Mouse (Mus musculus): ENCODE measurements around the gene Npas1. TPM values are rescaled to one million over a fixed set of nuclear protein-coding genes. Genes with fewer than 3 reads are reported as not detected.

Gene Npas1
- polyA plus RNA-seq, 1 experiment from 2014 or later, result 0.69 TPM

- peaks cover 9% of the 10 kb centered on the region; the same call in 1 of the 2 replicates for H3K4me1 ChIP-seq
- H3K27me3 ChIP-seq (ENCODE audit: low read depth, poor library complexity, severe bottlenecking), result no peaks in the 10 kb centered on the region
- no peak overlapping the region for H3K4me3 ChIP-seq
- DNase-seq (ENCODE audit: low spot score), result peak; percentile 83
- no peaks in the 10 kb centered on the region for H3K9me3 ChIP-seq (replicated peaks)
- 34% methylated on average over 3 of the region's 3 CpGs for WGBS
- H3K36me3 ChIP-seq, result peaks cover 18% of the 10 kb centered on the region
- H3K27ac ChIP-seq, result no peak overlapping the region
Measured at GRCm38 (mm10) chr7:16491759-16492158, 14.2 kb upstream of the Npas1 start.

GRCm38 (mm10) chr7:16489948-16490347 is 12.4 kb upstream of the Npas1 start:
- H3K36me3 ChIP-seq, result peaks cover under 1% of the 10 kb centered on the region; the same call in 1 of the 2 replicates
- no peaks in the 10 kb centered on the region for H3K9me3 ChIP-seq (replicated peaks)
- peaks cover 9% of the 10 kb centered on the region; the same call in 1 of the 2 replicates for H3K4me1 ChIP-seq
- no peak overlapping the region for H3K4me3 ChIP-seq
- WGBS, result 88% methylated on average over 9 of the region's 9 CpGs
- H3K27me3 ChIP-seq (ENCODE audit: low read depth, poor library complexity, severe bottlenecking), result no peaks in the 10 kb centered on the region
- no peak for DNase-seq (ENCODE audit: low spot score)
- no peak overlapping the region for H3K27ac ChIP-seq

GRCm38 (mm10) chr7:16488816-16489215 is 11.3 kb upstream of the Npas1 start:
- Histone ChIP-seq H3K36me3 (no peaks in the 10 kb centered on the region), H3K4me1 (peaks cover 4% of the 10 kb centered on the region; the same call in 1 of the 2 replicates), H3K9me3 (replicated peaks) (no peaks in the 10 kb centered on the region), H3K4me3 (no peak overlapping the region), H3K27ac (no peak overlapping the region), H3K27me3 (ENCODE audit: low read depth, poor library complexity, severe bottlenecking) (no peaks in the 10 kb centered on the region)
- DNase-seq (ENCODE audit: low spot score), result no peak

GRCm38 (mm10) chr7:16476600-16476989 is 933 bp downstream of the Npas1 start:
- Histone ChIP-seq H3K4me3 (peak overlapping the region; percentile 40), H3K4me1 (peaks cover 31% of the 10 kb centered on the region), H3K36me3 (no peaks in the 10 kb centered on the region), H3K9me3 (replicated peaks) (no peaks in the 10 kb centered on the region), H3K27ac (no peak overlapping the region), H3K27me3 (ENCODE audit: low read depth, poor library complexity, severe bottlenecking) (peaks cover 79% of the 10 kb centered on the region)
- under 1% methylated on average over 34 of the region's 34 CpGs for WGBS
- DNase-seq (ENCODE audit: low spot score), result peak; percentile 53

- 1% methylated on average over 59 of the region's 59 CpGs for whole genome bisulfite sequencing
- DNase-seq (ENCODE audit: low spot score), result no peak
Measured at GRCm38 (mm10) chr7:16475764-16476599, 1.5 kb downstream of the Npas1 start.

GRCm38 (mm10) chr7:16475321-16475720 is 2.2 kb downstream of the Npas1 start:
- no peak for DNase-seq (ENCODE audit: low spot score)
- Histone ChIP-seq H3K27ac (no peak overlapping the region), H3K36me3 (no peaks in the 10 kb centered on the region), H3K4me1 (peaks cover 31% of the 10 kb centered on the region), H3K4me3 (peak overlapping the region; percentile 40), H3K27me3 (ENCODE audit: low read depth, poor library complexity, severe bottlenecking) (peaks cover 91% of the 10 kb centered on the region), H3K9me3 (replicated peaks) (no peaks in the 10 kb centered on the region)
- 5% methylated on average over 23 of the region's 23 CpGs for WGBS

More at GRCm38 (mm10) chr7:16475764-16476599, 1.5 kb downstream of the Npas1 start:
- Histone ChIP-seq H3K4me1 (peaks cover 31% of the 10 kb centered on the region), H3K4me3 (peak overlapping the region; percentile 40), H3K27me3 (ENCODE audit: low read depth, poor library complexity, severe bottlenecking) (peaks cover 85% of the 10 kb centered on the region), H3K27ac (no peak overlapping the region), H3K36me3 (no peaks in the 10 kb centered on the region), H3K9me3 (replicated peaks) (no peaks in the 10 kb centered on the region)

- peak; percentile 56 for DNase-seq (ENCODE audit: low spot score)
- H3K27ac ChIP-seq, result no peak overlapping the region
- no peaks in the 10 kb centered on the region for H3K9me3 ChIP-seq (replicated peaks)
- H3K4me1 ChIP-seq, result peaks cover 31% of the 10 kb centered on the region
- peak overlapping the region; percentile 43 for H3K4me3 ChIP-seq
- peaks cover 95% of the 10 kb centered on the region for H3K27me3 ChIP-seq (ENCODE audit: low read depth, poor library complexity, severe bottlenecking)
- H3K36me3 ChIP-seq, result no peaks in the 10 kb centered on the region
- 4% methylated on average over 33 of the region's 33 CpGs for WGBS
Measured at GRCm38 (mm10) chr7:16474445-16474844, 3.1 kb downstream of the Npas1 start.

GRCm38 (mm10) chr7:16473847-16474246 is 3.7 kb downstream of the Npas1 start:
- no peak overlapping the region for H3K27ac ChIP-seq
- 52% methylated on average over 8 of the region's 8 CpGs for WGBS
- no peaks in the 10 kb centered on the region for H3K36me3 ChIP-seq
- H3K4me3 ChIP-seq, result no peak overlapping the region
- DNase-seq (ENCODE audit: low spot score), result no peak
- no peaks in the 10 kb centered on the region for H3K9me3 ChIP-seq (replicated peaks)
- peaks cover 98% of the 10 kb centered on the region for H3K27me3 ChIP-seq (ENCODE audit: low read depth, poor library complexity, severe bottlenecking)
- peaks cover 31% of the 10 kb centered on the region for H3K4me1 ChIP-seq

GRCm38 (mm10) chr7:16472116-16472709 is 5.3 kb downstream of the Npas1 start:
- no peaks in the 10 kb centered on the region for H3K36me3 ChIP-seq
- peaks cover 92% of the 10 kb centered on the region for H3K27me3 ChIP-seq (ENCODE audit: low read depth, poor library complexity, severe bottlenecking)
- peaks cover 38% of the 10 kb centered on the region for H3K4me1 ChIP-seq
- H3K4me3 ChIP-seq, result no peak overlapping the region
- DNase-seq (ENCODE audit: low spot score), result no peak
- no peaks in the 10 kb centered on the region for H3K9me3 ChIP-seq (replicated peaks)
- WGBS, result 7% methylated on average over 17 of the region's 17 CpGs
- H3K27ac ChIP-seq, result no peak overlapping the region

- no peaks in the 10 kb centered on the region for H3K36me3 ChIP-seq
- WGBS, result 44% methylated on average over 9 of the region's 9 CpGs
- H3K4me3 ChIP-seq, result no peak overlapping the region
- peaks cover 36% of the 10 kb centered on the region for H3K4me1 ChIP-seq
- no peak overlapping the region for H3K27ac ChIP-seq
- peaks cover 86% of the 10 kb centered on the region for H3K27me3 ChIP-seq (ENCODE audit: low read depth, poor library complexity, severe bottlenecking)
- DNase-seq (ENCODE audit: low spot score), result no peak
- no peaks in the 10 kb centered on the region for H3K9me3 ChIP-seq (replicated peaks)
Measured at GRCm38 (mm10) chr7:16471549-16471948, 6.0 kb downstream of the Npas1 start.

- no peak overlapping the region for H3K4me3 ChIP-seq
Measured at GRCm38 (mm10) chr7:16468115-16468514, 9.4 kb downstream of the Npas1 start.

GRCm38 (mm10) chr7:16466565-16466964 is 11.0 kb downstream of the Npas1 start:
- DNase-seq (ENCODE audit: low spot score), result no peak
- Histone ChIP-seq H3K4me1 (peaks cover 9% of the 10 kb centered on the region), H3K4me3 (no peak overlapping the region), H3K27me3 (ENCODE audit: low read depth, poor library complexity, severe bottlenecking) (peaks cover 45% of the 10 kb centered on the region), H3K9me3 (replicated peaks) (no peaks in the 10 kb centered on the region), H3K27ac (no peak overlapping the region), H3K36me3 (no peaks in the 10 kb centered on the region)
- WGBS, result 74% methylated on average over 4 of the region's 4 CpGs

More at GRCm38 (mm10) chr7:16468115-16468514, 9.4 kb downstream of the Npas1 start:
- DNase-seq (ENCODE audit: low spot score), result no peak
- Histone ChIP-seq H3K36me3 (no peaks in the 10 kb centered on the region), H3K4me1 (peaks cover 10% of the 10 kb centered on the region), H3K27me3 (ENCODE audit: low read depth, poor library complexity, severe bottlenecking) (peaks cover 51% of the 10 kb centered on the region), H3K27ac (no peak overlapping the region), H3K9me3 (replicated peaks) (no peaks in the 10 kb centered on the region)
- 36% methylated on average over 5 of the region's 5 CpGs for WGBS

- peaks cover 45% of the 10 kb centered on the region for H3K27me3 ChIP-seq (ENCODE audit: low read depth, poor library complexity, severe bottlenecking)
- no peaks in the 10 kb centered on the region for H3K36me3 ChIP-seq
- no peak overlapping the region for H3K27ac ChIP-seq
- no peak overlapping the region for H3K4me3 ChIP-seq
- WGBS, result 92% methylated on average over 5 of the region's 5 CpGs
- peaks cover 9% of the 10 kb centered on the region for H3K4me1 ChIP-seq
- no peaks in the 10 kb centered on the region for H3K9me3 ChIP-seq (replicated peaks)
- no peak for DNase-seq (ENCODE audit: low spot score)
Measured at GRCm38 (mm10) chr7:16465568-16465967, 12.0 kb downstream of the Npas1 start.
